Mouse (Mus musculus): ENCODE measurements around the gene Hrh1. TPM values are rescaled to one million over a fixed set of nuclear protein-coding genes. Genes with fewer than 3 reads are reported as not detected.
A peak's percentile ranks its signal among the peaks of the same experiment; 100 is the strongest.

Hrh1 gene
- polyA plus RNA-seq (2014; fragmentation: Nextera tagmentation; extraction: Ambion mirVana) = 0.07 TPM in 1 of 2 replicates, not detected in the other

- peaks cover 6 to 11% of the 10 kb centered on the region in 2 experiments; a peak in 3 of 4 replicates for H3K4me1 ChIP-seq (ENCODE audit: control insufficient read depth in 2 of 2, insufficient read depth in 2 of 2, low read length in 2 of 2)
- H3K4me2 ChIP-seq (ENCODE audit: low read length) = peak within 1 kb of the TSS; percentile 88
- WGBS = under 1% methylated on average over 51 of the region's 56 CpGs
- H3K4me3 ChIP-seq (ENCODE audit: control insufficient read depth in 1 of 2, insufficient read depth in 1 of 2, low read depth in 1 of 2, low read length in 2 of 2) = peak within 1 kb of the TSS; percentile 41 to 45
- peaks cover 55% of the 10 kb centered on the region for H3K27me3 ChIP-seq (ENCODE audit: control insufficient read depth, insufficient read depth, low read length)
- H3K9ac ChIP-seq (ENCODE audit: low read length) = peak within 1 kb of the TSS; percentile 27
- H3K9me3 ChIP-seq (ENCODE audit: control insufficient read depth, low read length) = no peaks in the 10 kb centered on the region
- ATAC-seq (ENCODE audit: insufficient number of reproducible peaks, insufficient read depth, low FRiP score, low read depth) = no peak
- no peak within 1 kb of the TSS for H3K27ac ChIP-seq (replicated peaks in 1 of 2; ENCODE audit: control insufficient read depth in 1 of 2, insufficient read depth in 1 of 2, low read depth in 2 of 2, low read length in 2 of 2)
- no peaks in the 10 kb centered on the region for H3K36me3 ChIP-seq (ENCODE audit: control insufficient read depth, insufficient read depth, low read length)
Measured at GRCm38 (mm10) chr6:114397691-114398217, at the start of gene Hrh1. TSS of gene Hrh1 (plus strand) at chr6:114397936.

DNA sequence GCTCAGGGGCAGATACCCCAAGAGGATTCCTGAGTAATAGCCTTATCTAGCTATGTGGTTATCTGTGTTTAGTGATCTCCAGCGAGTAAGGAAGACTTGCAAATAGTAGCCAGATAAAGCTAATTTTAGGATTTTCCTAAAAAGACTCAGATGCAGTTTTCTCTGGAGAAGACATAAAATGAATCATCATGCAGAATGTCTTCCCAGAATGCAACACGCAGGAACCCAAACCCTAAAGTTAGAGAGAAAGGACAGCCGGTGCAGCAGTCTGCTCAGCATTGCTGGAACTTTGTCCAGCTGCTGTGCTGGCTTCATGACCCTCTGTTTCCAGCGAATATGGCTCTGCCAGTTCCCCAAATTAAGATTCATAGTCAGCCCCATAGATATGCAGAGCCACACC is 43.1 kb upstream of the Hrh1 start:
- ATAC-seq (ENCODE audit: insufficient number of reproducible peaks, insufficient read depth, low FRiP score, low read depth) = no peak
- Histone ChIP-seq H3K27ac (replicated peaks in 1 of 2; ENCODE audit: control insufficient read depth in 1 of 2, insufficient read depth in 1 of 2, low read depth in 2 of 2, low read length in 2 of 2) (no peak overlapping the region), H3K4me2 (ENCODE audit: low read length) (no peak overlapping the region), H3K4me1 (ENCODE audit: control insufficient read depth in 2 of 2, insufficient read depth in 2 of 2, low read length in 2 of 2) (peaks cover 0 to 3% of the 10 kb centered on the region in 2 experiments; a peak in 1 of 4 replicates), H3K9ac (ENCODE audit: low read length) (no peak overlapping the region), H3K4me3 (ENCODE audit: control insufficient read depth in 1 of 2, insufficient read depth in 1 of 2, low read depth in 1 of 2, low read length in 2 of 2) (no peak overlapping the region), H3K9me3 (ENCODE audit: control insufficient read depth, low read length) (no peaks in the 10 kb centered on the region), H3K36me3 (ENCODE audit: control insufficient read depth, insufficient read depth, low read length) (no peaks in the 10 kb centered on the region), H3K27me3 (ENCODE audit: control insufficient read depth, insufficient read depth, low read length) (peaks cover 4% of the 10 kb centered on the region; the same call in 1 of the 2 replicates)
- WGBS = 42% methylated on average over 4 of the region's 4 CpGs

GRCm38 (mm10) chr6:114358171-114358570 is 39.6 kb upstream of the Hrh1 start:
- Histone ChIP-seq H3K36me3 (ENCODE audit: control insufficient read depth, insufficient read depth, low read length) (no peaks in the 10 kb centered on the region), H3K27ac (replicated peaks in 1 of 2; ENCODE audit: control insufficient read depth in 1 of 2, insufficient read depth in 1 of 2, low read depth in 2 of 2, low read length in 2 of 2) (no peak overlapping the region), H3K4me1 (ENCODE audit: control insufficient read depth in 2 of 2, insufficient read depth in 2 of 2, low read length in 2 of 2) (peaks cover 0 to 3% of the 10 kb centered on the region in 2 experiments; a peak in 1 of 4 replicates), H3K9me3 (ENCODE audit: control insufficient read depth, low read length) (no peaks in the 10 kb centered on the region), H3K27me3 (ENCODE audit: control insufficient read depth, insufficient read depth, low read length) (no peaks in the 10 kb centered on the region), H3K9ac (ENCODE audit: low read length) (no peak overlapping the region), H3K4me2 (ENCODE audit: low read length) (no peak overlapping the region), H3K4me3 (ENCODE audit: control insufficient read depth in 1 of 2, insufficient read depth in 1 of 2, low read depth in 1 of 2, low read length in 2 of 2) (no peak overlapping the region)
- 0 out of 2 replicates have a peak, but pooled peaks have one; percentile 54 for ATAC-seq (ENCODE audit: insufficient number of reproducible peaks, insufficient read depth, low FRiP score, low read depth)
- 32% methylated on average over 3 of the region's 3 CpGs for WGBS

DNA sequence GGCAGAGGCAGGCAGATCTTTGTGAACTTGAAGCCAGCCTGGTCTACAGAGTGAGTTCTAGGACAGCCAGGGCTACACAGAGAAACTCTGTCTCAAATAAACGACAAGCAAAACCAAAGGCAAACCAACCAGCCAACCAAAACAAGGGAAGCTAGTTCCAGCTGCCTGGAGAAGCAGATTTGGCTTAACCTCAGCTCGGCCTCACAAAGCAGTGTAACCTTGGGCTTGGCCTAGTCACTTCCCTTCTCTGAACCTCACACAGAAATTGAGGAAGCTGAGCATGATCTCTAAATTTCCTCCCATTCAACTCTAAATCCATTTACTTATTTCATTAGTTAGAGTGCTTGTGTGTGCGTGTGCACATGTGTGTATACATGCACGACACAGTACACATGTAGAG is 35.4 kb upstream of the Hrh1 start:
- no peak for ATAC-seq (ENCODE audit: insufficient number of reproducible peaks, insufficient read depth, low FRiP score, low read depth)
- no peak overlapping the region for H3K4me3 ChIP-seq (ENCODE audit: control insufficient read depth in 1 of 2, insufficient read depth in 1 of 2, low read depth in 1 of 2, low read length in 2 of 2)
- no peak overlapping the region for H3K4me2 ChIP-seq (ENCODE audit: low read length)
- 65% methylated on average over 4 of the region's 4 CpGs for WGBS
- no peaks in the 10 kb centered on the region for H3K27me3 ChIP-seq (ENCODE audit: control insufficient read depth, insufficient read depth, low read length)
- peaks cover 2 to 3% of the 10 kb centered on the region in 2 experiments; a peak in 1 of 4 replicates for H3K4me1 ChIP-seq (ENCODE audit: control insufficient read depth in 2 of 2, insufficient read depth in 2 of 2, low read length in 2 of 2)
- no peaks in the 10 kb centered on the region for H3K9me3 ChIP-seq (ENCODE audit: control insufficient read depth, low read length)
- no peak overlapping the region for H3K9ac ChIP-seq (ENCODE audit: low read length)
- H3K36me3 ChIP-seq (ENCODE audit: control insufficient read depth, insufficient read depth, low read length) = no peaks in the 10 kb centered on the region
- H3K27ac ChIP-seq (replicated peaks in 1 of 2; ENCODE audit: control insufficient read depth in 1 of 2, insufficient read depth in 1 of 2, low read depth in 2 of 2, low read length in 2 of 2) = no peak overlapping the region

GRCm38 (mm10) chr6:114363740-114364139 is 34.0 kb upstream of the Hrh1 start:
- ATAC-seq (ENCODE audit: insufficient number of reproducible peaks, insufficient read depth, low FRiP score, low read depth) = no peak
- 0 out of 4 replicates have a peak, but pooled peaks cover 0 to 2% of the 10 kb centered on the region in 2 experiments for H3K4me1 ChIP-seq (ENCODE audit: control insufficient read depth in 2 of 2, insufficient read depth in 2 of 2, low read length in 2 of 2)
- H3K4me3 ChIP-seq (ENCODE audit: control insufficient read depth in 1 of 2, insufficient read depth in 1 of 2, low read depth in 1 of 2, low read length in 2 of 2) = no peak overlapping the region
- no peaks in the 10 kb centered on the region for H3K9me3 ChIP-seq (ENCODE audit: control insufficient read depth, low read length)
- no peaks in the 10 kb centered on the region for H3K36me3 ChIP-seq (ENCODE audit: control insufficient read depth, insufficient read depth, low read length)
- no peak overlapping the region for H3K4me2 ChIP-seq (ENCODE audit: low read length)
- H3K9ac ChIP-seq (ENCODE audit: low read length) = no peak overlapping the region
- no peak overlapping the region for H3K27ac ChIP-seq (replicated peaks in 1 of 2; ENCODE audit: control insufficient read depth in 1 of 2, insufficient read depth in 1 of 2, low read depth in 2 of 2, low read length in 2 of 2)
- H3K27me3 ChIP-seq (ENCODE audit: control insufficient read depth, insufficient read depth, low read length) = no peaks in the 10 kb centered on the region
- 74% methylated on average over 8 of the region's 8 CpGs for WGBS

DNA sequence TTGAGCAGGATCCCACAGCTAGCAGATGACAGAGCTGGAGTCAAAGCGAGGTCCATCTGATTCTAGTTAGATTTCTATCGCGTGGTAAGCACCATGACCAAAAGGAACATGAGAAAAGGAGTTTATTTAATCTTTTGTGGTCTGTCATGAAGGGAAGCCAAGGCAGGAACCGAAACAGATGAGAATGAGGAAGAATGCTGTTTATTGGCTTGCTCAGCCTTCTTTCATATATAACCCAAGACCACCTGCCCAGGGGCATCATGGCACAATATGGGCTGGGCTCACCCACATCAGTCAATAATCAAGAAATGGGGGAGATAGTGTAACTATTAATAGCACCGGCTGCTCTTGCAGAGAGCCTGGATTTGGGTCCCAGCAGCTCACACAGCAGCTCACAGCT is 33.0 kb upstream of the Hrh1 start:
- Histone ChIP-seq H3K36me3 (ENCODE audit: control insufficient read depth, insufficient read depth, low read length) (no peaks in the 10 kb centered on the region), H3K9ac (ENCODE audit: low read length) (no peak overlapping the region), H3K4me1 (ENCODE audit: control insufficient read depth in 2 of 2, insufficient read depth in 2 of 2, low read length in 2 of 2) (0 out of 4 replicates have a peak, but pooled peaks cover 0 to 2% of the 10 kb centered on the region in 2 experiments), H3K9me3 (ENCODE audit: control insufficient read depth, low read length) (no peaks in the 10 kb centered on the region), H3K4me3 (ENCODE audit: control insufficient read depth in 1 of 2, insufficient read depth in 1 of 2, low read depth in 1 of 2, low read length in 2 of 2) (no peak overlapping the region), H3K27me3 (ENCODE audit: control insufficient read depth, insufficient read depth, low read length) (no peaks in the 10 kb centered on the region), H3K27ac (replicated peaks in 1 of 2; ENCODE audit: control insufficient read depth in 1 of 2, insufficient read depth in 1 of 2, low read depth in 2 of 2, low read length in 2 of 2) (no peak overlapping the region), H3K4me2 (ENCODE audit: low read length) (no peak overlapping the region)
- no peak for ATAC-seq (ENCODE audit: insufficient number of reproducible peaks, insufficient read depth, low FRiP score, low read depth)
- 76% methylated on average over 5 of the region's 5 CpGs for WGBS

DNA sequence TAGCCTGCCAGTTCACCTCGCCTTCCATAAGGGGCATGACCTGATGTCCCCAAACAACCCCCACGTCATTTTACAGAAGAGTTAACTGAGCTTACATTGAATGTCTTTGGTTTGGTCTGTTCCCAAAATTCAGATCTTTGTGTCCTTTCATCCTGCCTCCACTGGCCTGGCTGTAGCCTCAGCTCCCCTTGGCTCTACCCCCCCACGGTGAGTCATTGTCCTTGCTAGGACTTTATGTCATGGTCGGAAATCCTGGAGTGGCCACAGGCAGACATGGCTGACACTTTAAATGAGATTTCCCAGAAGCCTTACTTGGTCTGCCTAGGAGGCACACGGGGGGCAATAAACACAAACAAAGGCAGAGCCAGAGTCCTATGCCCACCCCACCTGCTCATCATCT is 31.5 kb upstream of the Hrh1 start:
- Histone ChIP-seq H3K4me1 (ENCODE audit: control insufficient read depth in 2 of 2, insufficient read depth in 2 of 2, low read length in 2 of 2) (0 out of 4 replicates have a peak, but pooled peaks cover 0 to 2% of the 10 kb centered on the region in 2 experiments), H3K27ac (replicated peaks in 1 of 2; ENCODE audit: control insufficient read depth in 1 of 2, insufficient read depth in 1 of 2, low read depth in 2 of 2, low read length in 2 of 2) (no peak overlapping the region), H3K36me3 (ENCODE audit: control insufficient read depth, insufficient read depth, low read length) (no peaks in the 10 kb centered on the region), H3K4me3 (ENCODE audit: control insufficient read depth in 1 of 2, insufficient read depth in 1 of 2, low read depth in 1 of 2, low read length in 2 of 2) (no peak overlapping the region), H3K9ac (ENCODE audit: low read length) (no peak overlapping the region), H3K9me3 (ENCODE audit: control insufficient read depth, low read length) (no peaks in the 10 kb centered on the region), H3K4me2 (ENCODE audit: low read length) (no peak overlapping the region), H3K27me3 (ENCODE audit: control insufficient read depth, insufficient read depth, low read length) (no peaks in the 10 kb centered on the region)
- no peak for ATAC-seq (ENCODE audit: insufficient number of reproducible peaks, insufficient read depth, low FRiP score, low read depth)
- 56% methylated on average over 5 of the region's 5 CpGs for WGBS

GRCm38 (mm10) chr6:114367681-114368080 is 30.1 kb upstream of the Hrh1 start:
- Histone ChIP-seq H3K27me3 (ENCODE audit: control insufficient read depth, insufficient read depth, low read length) (no peaks in the 10 kb centered on the region), H3K9me3 (ENCODE audit: control insufficient read depth, low read length) (no peaks in the 10 kb centered on the region), H3K4me3 (ENCODE audit: control insufficient read depth in 1 of 2, insufficient read depth in 1 of 2, low read depth in 1 of 2, low read length in 2 of 2) (no peak overlapping the region), H3K4me2 (ENCODE audit: low read length) (no peak overlapping the region), H3K4me1 (ENCODE audit: control insufficient read depth in 2 of 2, insufficient read depth in 2 of 2, low read length in 2 of 2) (0 out of 4 replicates have a peak, but pooled peaks cover 0 to 2% of the 10 kb centered on the region in 2 experiments), H3K9ac (ENCODE audit: low read length) (no peak overlapping the region), H3K36me3 (ENCODE audit: control insufficient read depth, insufficient read depth, low read length) (no peaks in the 10 kb centered on the region), H3K27ac (replicated peaks in 1 of 2; ENCODE audit: control insufficient read depth in 1 of 2, insufficient read depth in 1 of 2, low read depth in 2 of 2, low read length in 2 of 2) (no peak overlapping the region)
- no peak for ATAC-seq (ENCODE audit: insufficient number of reproducible peaks, insufficient read depth, low FRiP score, low read depth)
- 60% methylated on average over 6 of the region's 6 CpGs for WGBS
